Mouse (Mus musculus) kidney, embryonic 16.5 days (tissue): ENCODE measurements around the gene Ttc27. TPM values are rescaled to one million over a fixed set of nuclear protein-coding genes. Genes with fewer than 3 reads are reported as not detected.

Source experiments
- ATAC-seq: fragments of 200-750 bp; cut with Nextera tagmentation; 2 replicates; pipeline ENCODE4 v1.8.0; 2017; ENCODE audit warnings: moderate TSS enrichment; ENCODE audit not compliant: low FRiP score, low TSS enrichment
- H3K27ac ChIP-seq: fragments of 300-500 bp; sonication (generic); 2 replicates; pipeline ENCODE4 v1.5.1; 2014; ENCODE audit warnings: low read length
- H3K27me3 ChIP-seq: fragments of 300-500 bp; sonication (generic); 2 replicates; pipeline ENCODE4 v1.6.1; 2014; ENCODE audit warnings: low read length, control low read depth, mixed read lengths; ENCODE audit not compliant: insufficient read depth
- H3K36me3 ChIP-seq: fragments of 300-500 bp; sonication (generic); 2 replicates; pipeline ENCODE4 v1.6.1; 2014; ENCODE audit warnings: low read length, control low read depth, mixed read lengths; ENCODE audit not compliant: insufficient read depth
- H3K4me1 ChIP-seq: fragments of 300-500 bp; sonication (generic); 2 replicates; pipeline ENCODE4 v1.6.1; 2014; ENCODE audit warnings: low read length, control low read depth, mixed read lengths; ENCODE audit not compliant: insufficient read depth
- H3K4me2 ChIP-seq: fragments of 300-500 bp; sonication (generic); replicated peaks from 2 replicates; pipeline ENCODE4 v1.6.1; 2014; ENCODE audit warnings: low read depth, low read length
- H3K4me3 ChIP-seq: fragments of 300-500 bp; sonication (generic); 2 replicates; pipeline ENCODE4 v1.5.1; 2014; ENCODE audit warnings: mild to moderate bottlenecking, low read length
- H3K9ac ChIP-seq: fragments of 300-500 bp; sonication (generic); replicated peaks from 2 replicates; pipeline ENCODE4 v1.6.1; 2014; ENCODE audit warnings: low read length
- H3K9me3 ChIP-seq: fragments of 300-500 bp; sonication (generic); 2 replicates; pipeline ENCODE4 v1.6.1; 2016; ENCODE audit warnings: low read length, control low read depth
- WGBS: fragments of 180-500 bp; shearing (Covaris S2); extraction: QIAGEN DNeasy Blood & Tissue Kit; methylation state at CpG from one replicate; pipeline ENCODE4 v1.1.7; 2014; 5-methylcytosine and 5-hydroxymethylcytosine counted together
- polyA plus RNA-seq: library from polyadenylated mRNA; unstranded; fragments of >200 nt; fragmentation: Nextera tagmentation; extraction: Ambion mirVana; gene quantifications from 2 replicates; pipeline ENCODE4 v1.2.1, GENCODE M21; 2015

The Ttc27 gene
- polyA plus RNA-seq, 1 experiment from 2014 or later, result 28.8 TPM

DNA sequence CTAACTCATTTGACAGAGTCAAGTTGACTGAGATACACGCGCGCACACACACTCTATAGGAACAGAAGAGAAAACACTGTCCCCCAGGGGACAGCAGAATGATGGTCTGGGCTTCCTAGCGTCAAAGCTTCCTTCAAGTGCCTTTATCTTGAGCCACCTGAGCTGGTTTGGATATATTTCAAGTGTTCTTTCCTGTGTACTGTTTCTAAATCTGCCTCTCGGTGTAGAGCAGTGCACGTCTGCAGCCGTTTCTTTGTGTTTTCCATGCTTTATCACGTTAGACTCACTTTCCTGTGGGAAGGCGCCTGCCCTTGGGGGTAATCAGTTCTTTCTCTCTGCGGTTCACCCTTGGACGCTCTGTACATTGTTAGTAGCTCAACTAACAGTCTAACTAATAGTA, 17.9 kb downstream of the Ttc27 start:
- no peak overlapping the region for H3K4me3 ChIP-seq
- no peaks in the 10 kb centered on the region for H3K9me3 ChIP-seq
- no peak overlapping the region for H3K4me2 ChIP-seq
- 92% methylated on average over 11 of the region's 11 CpGs for WGBS
- no peak overlapping the region for H3K9ac ChIP-seq
- no peak for ATAC-seq
- H3K4me1 ChIP-seq, result no peaks in the 10 kb centered on the region
- H3K27ac ChIP-seq, result no peak overlapping the region
- H3K36me3 ChIP-seq, result peaks cover 10% of the 10 kb centered on the region; the same call in 1 of the 2 replicates
- H3K27me3 ChIP-seq, result no peaks in the 10 kb centered on the region

DNA sequence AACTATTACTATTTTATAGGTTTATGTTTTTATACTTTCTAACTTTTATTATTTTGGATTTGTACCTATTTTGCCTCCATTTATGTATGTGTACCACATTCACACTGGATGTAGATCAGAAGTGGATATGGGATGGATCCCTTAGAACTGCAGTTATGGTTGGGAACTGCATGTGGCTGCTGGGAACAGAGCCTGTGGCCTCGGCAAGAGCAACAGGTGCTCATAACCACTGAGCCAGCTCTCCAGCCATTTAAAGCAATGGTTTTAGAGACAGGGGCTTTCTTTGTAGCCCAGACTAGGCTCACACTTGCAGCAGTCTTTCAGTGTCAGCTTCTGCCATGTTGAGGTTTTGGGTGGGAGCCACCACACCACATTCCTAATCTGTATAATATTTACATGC, 32.1 kb downstream of the Ttc27 start:
- Histone ChIP-seq H3K9me3 (no peaks in the 10 kb centered on the region), H3K27ac (no peak overlapping the region), H3K4me1 (peaks cover 6% of the 10 kb centered on the region; the same call in 1 of the 2 replicates), H3K27me3 (no peaks in the 10 kb centered on the region), H3K4me3 (no peak overlapping the region), H3K4me2 (no peak overlapping the region), H3K9ac (no peak overlapping the region), H3K36me3 (0 out of 2 replicates have a peak, but pooled peaks cover 3% of the 10 kb centered on the region)
- ATAC-seq, result no peak
- WGBS, result 69% methylated on average over 1 of the region's 1 CpGs

DNA sequence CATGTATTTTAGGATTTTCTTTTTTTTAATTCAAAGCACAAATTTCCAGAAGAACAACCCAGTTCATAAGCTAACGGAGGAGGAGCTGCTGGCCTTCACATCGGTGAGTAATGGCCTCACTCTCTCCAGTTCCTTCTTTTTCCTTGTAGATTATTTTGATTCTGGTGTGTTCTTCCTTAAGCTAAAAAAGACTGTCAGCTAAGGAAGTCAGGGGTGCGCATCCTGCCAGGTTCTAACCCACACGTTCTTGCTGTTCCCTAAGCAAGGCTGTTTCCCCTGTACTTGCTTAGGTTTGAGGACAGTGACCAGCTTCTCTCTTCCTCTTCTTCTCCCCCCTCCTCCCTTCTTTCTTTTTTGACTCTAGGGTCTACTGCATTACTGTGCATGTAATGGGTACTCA, 33.5 kb downstream of the Ttc27 start:
- Histone ChIP-seq H3K9me3 (no peaks in the 10 kb centered on the region), H3K4me1 (peaks cover 6% of the 10 kb centered on the region; the same call in 1 of the 2 replicates), H3K4me2 (no peak overlapping the region), H3K27me3 (no peaks in the 10 kb centered on the region), H3K27ac (no peak overlapping the region), H3K9ac (no peak overlapping the region), H3K4me3 (no peak overlapping the region), H3K36me3 (0 out of 2 replicates have a peak, but pooled peaks cover 3% of the 10 kb centered on the region)
- WGBS, result 82% methylated on average over 4 of the region's 4 CpGs
- ATAC-seq, result no peak

DNA sequence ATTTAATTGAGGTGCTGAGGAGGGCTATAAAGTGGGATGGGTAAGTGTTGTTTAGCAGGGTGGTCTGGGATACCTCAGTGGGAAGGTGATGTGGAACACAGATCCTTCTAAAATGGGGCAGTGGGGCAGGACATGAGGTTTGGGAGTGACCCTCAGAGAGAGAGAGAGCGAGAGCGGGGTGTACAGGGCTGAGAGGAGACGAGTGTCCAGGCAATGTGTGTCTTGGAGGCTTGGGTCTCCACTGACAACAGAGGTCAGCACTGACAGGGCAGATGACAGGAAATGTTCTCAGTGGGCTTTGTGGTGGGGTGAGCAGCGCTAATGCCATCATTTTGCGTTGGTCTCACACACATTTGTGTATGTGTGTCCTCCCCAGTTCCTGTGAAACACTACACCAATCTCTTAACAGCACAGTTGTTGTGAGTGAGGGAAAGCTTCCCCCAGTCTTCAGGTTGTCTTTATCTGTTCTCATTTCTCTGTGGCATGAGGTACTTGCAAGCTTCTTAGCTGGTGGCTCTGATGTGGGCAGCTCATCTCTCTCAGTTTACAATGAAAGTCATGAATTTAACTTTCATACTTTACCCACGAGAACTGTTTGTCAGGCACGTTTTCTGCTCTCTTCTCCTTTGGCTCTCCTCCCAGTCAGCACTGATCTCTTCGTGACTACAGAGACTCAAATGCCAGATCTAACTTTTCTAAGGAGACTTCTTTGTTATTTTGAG, 35.5 kb downstream of the Ttc27 start:
- Histone ChIP-seq H3K4me3 (no peak overlapping the region), H3K27ac (0 out of 2 replicates have a peak overlapping the region, but pooled peaks have one; percentile 34), H3K36me3 (0 out of 2 replicates have a peak, but pooled peaks cover under 1% of the 10 kb centered on the region), H3K9me3 (no peaks in the 10 kb centered on the region), H3K27me3 (no peaks in the 10 kb centered on the region), H3K4me1 (peaks cover 6% of the 10 kb centered on the region; the same call in 1 of the 2 replicates), H3K4me2 (no peak overlapping the region), H3K9ac (no peak overlapping the region)
- no peak for ATAC-seq
- 71% methylated on average over 8 of the region's 8 CpGs for WGBS

DNA sequence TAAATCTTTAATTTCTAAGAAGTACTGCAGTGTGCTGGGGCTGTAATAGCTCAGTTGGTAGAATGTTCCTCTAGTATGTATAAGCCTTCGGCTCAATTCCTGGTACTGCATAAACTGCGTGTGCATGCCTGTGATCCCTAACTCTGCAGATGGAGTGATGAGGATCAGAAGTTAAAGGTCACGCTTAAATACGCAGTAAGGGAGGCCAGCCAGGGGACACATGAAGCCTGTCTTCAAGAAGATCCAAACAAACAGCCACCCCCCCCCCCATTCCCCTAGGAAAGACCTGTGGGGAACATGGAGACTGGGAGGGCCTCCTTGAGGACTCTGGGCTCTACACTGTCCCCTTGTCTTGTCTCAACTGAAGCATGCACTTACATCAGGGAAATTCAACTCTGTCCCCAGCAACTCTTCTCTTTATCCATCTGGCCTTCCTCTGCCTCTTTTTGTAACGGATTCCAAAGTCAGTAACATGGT, 36.1 kb downstream of the Ttc27 start:
- peaks cover 4% of the 10 kb centered on the region; the same call in 1 of the 2 replicates for H3K36me3 ChIP-seq
- no peak for ATAC-seq
- H3K4me1 ChIP-seq, result peaks cover 6% of the 10 kb centered on the region; the same call in 1 of the 2 replicates
- H3K27ac ChIP-seq, result no peak overlapping the region
- no peak overlapping the region for H3K9ac ChIP-seq
- H3K27me3 ChIP-seq, result no peaks in the 10 kb centered on the region
- WGBS, result 62% methylated on average over 5 of the region's 5 CpGs
- H3K4me2 ChIP-seq, result no peak overlapping the region
- H3K4me3 ChIP-seq, result no peak overlapping the region
- no peaks in the 10 kb centered on the region for H3K9me3 ChIP-seq

DNA sequence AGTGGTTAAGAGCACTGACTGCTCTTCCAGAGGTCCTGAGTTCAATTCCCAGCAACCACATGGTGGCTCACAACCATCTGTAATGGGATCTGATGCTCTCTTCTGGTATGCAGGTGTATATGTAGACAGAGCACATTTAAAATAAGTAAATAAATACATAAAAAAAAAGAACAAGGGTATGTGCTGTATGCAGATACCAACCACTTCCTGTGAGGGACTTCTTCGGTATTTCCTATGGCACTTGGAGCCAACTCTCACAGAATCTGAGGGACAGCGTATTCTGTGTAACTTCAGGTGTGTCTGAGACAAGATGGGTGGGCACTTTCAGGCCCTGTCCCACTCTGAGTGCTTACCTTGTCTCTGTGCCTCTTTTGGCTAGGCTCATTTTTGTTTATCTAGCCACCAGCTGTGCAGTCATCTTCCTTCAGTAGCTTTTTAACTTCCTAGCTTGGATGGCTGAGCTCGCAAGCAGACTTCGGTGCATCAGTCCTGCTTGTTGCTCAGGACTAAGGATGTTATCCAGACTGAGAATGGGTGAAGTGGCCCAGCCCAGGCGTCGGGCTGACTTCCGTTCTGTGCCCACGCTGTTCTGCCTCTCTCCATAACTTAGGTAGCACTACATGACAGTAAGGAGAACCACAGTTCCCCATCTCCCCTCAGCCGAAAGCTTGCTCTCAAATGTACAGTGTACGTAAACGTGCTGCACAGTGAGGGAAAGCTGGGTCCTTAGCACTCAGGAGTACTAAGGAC, 37.0 kb downstream of the Ttc27 start:
- Histone ChIP-seq H3K27ac (no peak overlapping the region), H3K27me3 (no peaks in the 10 kb centered on the region), H3K36me3 (peaks cover 6% of the 10 kb centered on the region; the same call in 1 of the 2 replicates), H3K4me2 (no peak overlapping the region), H3K9ac (no peak overlapping the region), H3K9me3 (no peaks in the 10 kb centered on the region), H3K4me3 (no peak overlapping the region), H3K4me1 (peaks cover 6% of the 10 kb centered on the region; the same call in 1 of the 2 replicates)
- no peak for ATAC-seq
- 94% methylated on average over 11 of the region's 11 CpGs for WGBS

DNA sequence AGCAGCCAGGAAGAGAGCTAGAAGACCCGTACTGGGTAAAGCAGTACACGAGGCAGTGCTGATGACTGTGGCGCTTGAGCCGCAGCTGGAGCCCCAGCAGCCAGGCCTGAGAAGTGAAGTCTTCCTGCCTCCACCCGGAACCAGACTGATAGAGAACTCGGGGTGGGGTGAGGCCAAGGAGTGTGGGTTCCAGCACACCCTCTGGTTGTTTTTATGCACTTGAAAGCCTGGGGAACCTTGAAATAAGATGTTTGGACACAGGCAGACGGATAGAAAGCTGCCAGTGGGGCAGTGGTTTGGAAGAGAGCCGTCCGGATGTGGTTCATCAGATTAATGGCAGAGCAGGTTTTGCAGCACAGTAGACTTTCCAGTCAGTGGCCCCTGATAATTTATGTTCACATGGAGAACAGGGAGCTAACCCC, 51.9 kb downstream of the Ttc27 start:
- Histone ChIP-seq H3K27ac (peak overlapping the region; percentile 83), H3K27me3 (no peaks in the 10 kb centered on the region), H3K4me3 (no peak overlapping the region), H3K4me1 (peaks cover 14% of the 10 kb centered on the region), H3K9me3 (no peaks in the 10 kb centered on the region), H3K9ac (peak overlapping the region; percentile 22; the same call in 1 of the 2 replicates), H3K36me3 (peaks cover 7% of the 10 kb centered on the region; the same call in 1 of the 2 replicates), H3K4me2 (no peak overlapping the region)
- 22% methylated on average over 9 of the region's 9 CpGs for WGBS
- peak; percentile 79 for ATAC-seq

DNA sequence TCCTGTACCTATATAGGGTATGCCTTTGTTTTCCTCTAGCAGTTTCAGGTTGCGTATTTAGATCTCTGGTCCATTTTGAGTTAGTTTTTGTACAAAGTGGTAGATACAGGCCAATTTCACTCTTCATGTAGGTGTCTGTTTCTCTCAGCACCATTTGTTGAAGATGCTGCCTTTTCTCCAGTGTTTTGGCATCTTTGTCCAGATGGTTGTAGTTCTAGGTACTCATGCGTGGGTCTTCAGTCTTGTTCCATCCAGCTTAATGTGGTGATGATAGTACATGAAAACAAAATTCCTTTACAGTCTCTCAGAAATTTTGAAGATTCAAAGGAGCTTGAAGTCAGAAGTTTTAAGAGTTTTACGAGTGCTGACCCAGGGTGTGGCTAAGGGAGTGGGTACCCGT, 54.8 kb downstream of the Ttc27 start:
- 90% methylated on average over 4 of the region's 4 CpGs for WGBS
- H3K4me1 ChIP-seq, result peaks cover 14% of the 10 kb centered on the region
- H3K27me3 ChIP-seq, result no peaks in the 10 kb centered on the region
- ATAC-seq, result no peak
- no peak overlapping the region for H3K4me3 ChIP-seq
- 0 out of 2 replicates have a peak, but pooled peaks cover 4% of the 10 kb centered on the region for H3K36me3 ChIP-seq
- H3K27ac ChIP-seq, result no peak overlapping the region
- H3K4me2 ChIP-seq, result no peak overlapping the region
- no peak overlapping the region for H3K9ac ChIP-seq
- no peaks in the 10 kb centered on the region for H3K9me3 ChIP-seq

DNA sequence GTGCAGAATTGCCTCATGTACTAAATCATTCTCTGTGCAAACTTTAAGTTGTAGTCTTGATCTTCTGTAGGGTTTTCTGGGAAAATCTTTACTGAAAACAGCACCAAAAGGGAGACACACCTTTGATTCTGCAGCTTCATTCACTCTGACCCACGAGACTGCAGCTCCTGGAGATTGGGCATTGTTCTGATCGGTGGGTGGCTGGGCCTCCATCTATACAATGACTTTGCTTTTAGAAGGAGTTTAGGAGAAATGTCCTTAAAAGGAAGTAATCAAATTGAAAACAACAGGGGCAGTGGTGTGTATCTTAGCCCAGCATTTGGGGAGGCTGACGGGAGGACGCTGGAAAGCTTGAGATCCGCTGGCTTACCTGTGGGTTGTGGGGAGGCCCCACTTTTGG, 56.0 kb downstream of the Ttc27 start:
- no peaks in the 10 kb centered on the region for H3K27me3 ChIP-seq

More for the DNA sequence above, 56.0 kb downstream of the Ttc27 start:
- Histone ChIP-seq H3K4me1 (peaks cover 14% of the 10 kb centered on the region), H3K27ac (no peak overlapping the region), H3K36me3 (no peaks in the 10 kb centered on the region), H3K9ac (no peak overlapping the region), H3K9me3 (no peaks in the 10 kb centered on the region), H3K4me2 (no peak overlapping the region), H3K4me3 (no peak overlapping the region)
- 78% methylated on average over 5 of the region's 5 CpGs for WGBS
- no peak for ATAC-seq
